Mouse (Mus musculus) hindbrain, embryonic 13.5 days (tissue): Measurements from ENCODE around the gene Hmox2. TPM values are rescaled to one million over a fixed set of nuclear protein-coding genes. Genes with fewer than 3 reads are reported as not detected.
A peak's percentile ranks its signal among the peaks of the same experiment; 100 is the strongest.
"Not testable (repeated sequence)": the region's sequence is repeated elsewhere in the genome, so short reads cannot be mapped to it uniquely, and the experiment has no call there.

Experiments
- ATAC-seq: fragments of 200-750 bp; cut with Nextera tagmentation; 2 replicates; pipeline ENCODE4 v1.8.0; 2017; ENCODE audit warnings: moderate TSS enrichment; ENCODE audit not compliant: low FRiP score
- H3K27ac ChIP-seq: fragments of 300-500 bp; sonication (generic); 2 replicates; pipeline ENCODE4 v1.5.1; 2015; ENCODE audit warnings: inconsistent platforms, mild to moderate bottlenecking, moderate library complexity
- H3K27me3 ChIP-seq: fragments of 300-500 bp; sonication (generic); 2 replicates; pipeline ENCODE4 v1.6.1; 2015; ENCODE audit warnings: mild to moderate bottlenecking, inconsistent platforms
- H3K36me3 ChIP-seq: fragments of 300-500 bp; sonication (generic); 2 replicates; pipeline ENCODE4 v1.6.1; 2015; ENCODE audit warnings: mild to moderate bottlenecking, inconsistent platforms
- H3K4me1 ChIP-seq: fragments of 300-500 bp; sonication (generic); replicated peaks from 2 replicates; pipeline ENCODE4 v1.6.1; 2015; ENCODE audit warnings: inconsistent platforms
- H3K4me2 ChIP-seq: fragments of 300-500 bp; sonication (generic); 2 replicates; pipeline ENCODE4 v1.6.1; 2015; ENCODE audit warnings: inconsistent platforms, mild to moderate bottlenecking, moderate library complexity
- H3K4me3 ChIP-seq: fragments of 300-500 bp; sonication (generic); 2 replicates; pipeline ENCODE4 v1.5.1; 2015; ENCODE audit warnings: mild to moderate bottlenecking, inconsistent platforms
- H3K9ac ChIP-seq: fragments of 300-500 bp; sonication (generic); 2 replicates; pipeline ENCODE4 v1.6.1; 2015; ENCODE audit warnings: mild to moderate bottlenecking, inconsistent platforms
- H3K9me3 ChIP-seq: fragments of 300-500 bp; sonication (generic); 2 replicates; pipeline ENCODE4 v1.6.1; 2016; ENCODE audit warnings: inconsistent platforms
- WGBS: fragments of 180-500 bp; shearing (Covaris S2); methylation state at CpG from one replicate; pipeline ENCODE4 v1.1.7; 2015; 5-methylcytosine and 5-hydroxymethylcytosine counted together
- polyA plus RNA-seq: library from polyadenylated mRNA; unstranded; fragments of >200 nt; fragmentation: Nextera tagmentation; extraction: Ambion mirVana; gene quantifications from 2 replicates; pipeline ENCODE4 v1.2.1, GENCODE M21; 2015

The Hmox2 gene
- polyA plus RNA-seq, 1 experiment from 2014 or later: 96.7 TPM

DNA sequence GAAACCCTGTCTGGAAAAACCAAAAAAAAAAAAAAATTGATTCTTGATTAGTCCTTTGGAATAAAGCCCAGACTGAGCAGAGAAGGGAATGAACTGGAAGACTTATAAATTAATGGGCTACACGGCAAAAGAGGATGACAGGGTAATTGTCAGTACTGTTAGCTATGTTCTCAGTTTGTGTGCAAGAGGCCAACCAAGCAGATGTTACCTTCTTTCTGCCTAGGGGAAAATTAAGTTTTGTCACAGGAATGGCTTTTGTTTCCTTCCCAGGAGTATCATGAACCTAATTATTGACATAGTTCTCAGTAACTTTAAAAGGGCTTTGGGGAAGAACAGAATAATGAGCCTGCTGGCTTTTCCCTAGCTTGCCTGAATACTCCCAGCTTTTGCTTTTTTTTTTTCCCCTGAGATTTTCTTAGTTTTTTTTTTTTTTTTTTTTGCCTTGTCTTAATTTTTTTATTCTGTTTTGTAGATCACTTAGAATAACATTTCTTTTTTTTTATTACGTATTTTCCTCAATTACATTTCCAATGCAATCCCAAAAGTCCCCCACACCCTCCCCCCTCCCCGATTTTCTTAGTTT is 4.7 kb downstream of the Hmox2 start:
- Histone ChIP-seq H3K4me1 (peaks cover 20% of the 10 kb centered on the region), H3K4me3 (no peak overlapping the region), H3K9ac (no peak overlapping the region), H3K36me3 (no peaks in the 10 kb centered on the region), H3K27ac (no peak overlapping the region), H3K27me3 (no peaks in the 10 kb centered on the region), H3K9me3 (no peaks in the 10 kb centered on the region), H3K4me2 (no peak overlapping the region)
- no peak for ATAC-seq
- WGBS: 79% methylated on average over 3 of the region's 3 CpGs

- Histone ChIP-seq H3K27ac (no peak overlapping the region), H3K9me3 (no peaks in the 10 kb centered on the region), H3K4me3 (no peak overlapping the region), H3K9ac (no peak overlapping the region), H3K4me2 (no peak overlapping the region), H3K4me1 (no peaks in the 10 kb centered on the region), H3K36me3 (no peaks in the 10 kb centered on the region), H3K27me3 (no peaks in the 10 kb centered on the region)
- 96% methylated on average over 2 of the region's 2 CpGs for WGBS
- no peak for ATAC-seq
These were observed 10.1 kb downstream of the Hmox2 start for GRCm38 (mm10) chr16:4736262-4736661.

DNA sequence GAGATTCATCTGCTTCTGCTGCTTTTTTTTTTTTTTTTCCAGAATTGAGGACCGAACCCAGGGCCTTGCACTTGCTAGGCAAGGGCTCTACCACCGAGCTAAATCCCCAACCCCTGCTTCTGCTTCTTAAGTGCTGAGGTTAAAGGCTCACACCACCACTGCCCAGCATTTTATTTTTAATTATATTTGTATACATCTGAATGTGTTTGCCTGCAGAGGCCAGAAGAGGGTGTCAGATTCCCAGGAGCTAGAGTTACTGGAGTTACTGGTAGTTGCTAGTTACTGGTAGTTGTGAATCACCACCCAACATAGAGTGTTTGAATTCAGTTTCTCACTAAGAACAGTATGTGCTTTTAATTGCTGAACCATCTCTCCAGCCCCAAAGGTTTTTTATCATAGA is 13.8 kb downstream of the Hmox2 start:
- Histone ChIP-seq H3K36me3 (peaks cover 4% of the 10 kb centered on the region; the same call in 1 of the 2 replicates), H3K4me3 (no peak overlapping the region), H3K27ac (no peak overlapping the region), H3K9me3 (no peaks in the 10 kb centered on the region), H3K27me3 (no peaks in the 10 kb centered on the region), H3K4me2 (no peak overlapping the region), H3K4me1 (no peaks in the 10 kb centered on the region), H3K9ac (no peak overlapping the region)
- 93% methylated on average over 2 of the region's 2 CpGs for WGBS
- no peak for ATAC-seq

DNA sequence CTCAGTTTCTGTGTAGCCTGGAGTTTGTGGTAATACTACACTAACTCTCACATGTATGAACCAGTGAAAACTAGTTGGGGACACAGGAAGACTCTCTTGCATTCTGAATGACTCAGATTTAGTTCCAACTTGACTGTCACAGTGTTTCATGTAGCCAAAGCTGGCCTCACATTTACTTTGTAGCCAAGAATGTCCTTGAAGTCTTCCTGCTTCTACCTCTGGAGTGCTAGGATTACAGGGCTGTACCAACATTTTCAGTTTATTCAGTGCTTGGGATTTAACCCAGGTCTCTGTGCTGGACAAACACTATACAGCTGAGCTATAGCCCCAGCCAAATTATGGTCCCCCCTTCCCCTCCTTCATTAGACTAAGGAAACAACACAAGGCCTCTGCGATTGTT is 16.0 kb downstream of the Hmox2 start:
- no peak overlapping the region for H3K27ac ChIP-seq
- WGBS: 88% methylated on average over 1 of the region's 1 CpGs
- no peaks in the 10 kb centered on the region for H3K27me3 ChIP-seq
- no peak overlapping the region for H3K4me2 ChIP-seq
- no peaks in the 10 kb centered on the region for H3K9me3 ChIP-seq
- H3K9ac ChIP-seq: no peak overlapping the region
- peaks cover 4% of the 10 kb centered on the region; the same call in 1 of the 2 replicates for H3K36me3 ChIP-seq
- no peaks in the 10 kb centered on the region for H3K4me1 ChIP-seq
- no peak for ATAC-seq
- no peak overlapping the region for H3K4me3 ChIP-seq

DNA sequence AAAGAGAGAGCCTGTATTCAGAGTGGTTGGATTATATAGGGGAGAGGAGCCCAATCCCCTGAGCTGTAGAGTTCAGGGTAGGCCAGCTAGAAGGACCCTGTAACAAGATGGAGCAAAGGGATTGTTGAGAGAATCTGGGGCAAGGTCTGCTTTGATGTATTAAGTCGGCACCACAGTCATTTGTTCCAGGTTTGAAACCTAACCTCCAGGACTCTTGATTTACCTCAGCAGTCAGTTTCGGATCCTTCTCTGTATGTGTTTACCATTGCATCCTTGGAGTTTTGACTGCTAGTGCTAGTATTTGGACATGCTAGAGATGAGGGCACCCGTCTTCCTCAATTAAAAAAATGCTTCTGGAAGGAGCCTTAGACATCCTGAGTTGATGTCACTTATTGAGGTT is 26.0 kb downstream of the Hmox2 start:
- 94% methylated on average over 3 of the region's 3 CpGs for WGBS
- Histone ChIP-seq H3K27ac (no peak overlapping the region), H3K4me3 (no peak overlapping the region), H3K9ac (no peak overlapping the region), H3K36me3 (peaks cover 5% of the 10 kb centered on the region; the same call in 1 of the 2 replicates), H3K9me3 (no peaks in the 10 kb centered on the region), H3K4me2 (no peak overlapping the region), H3K27me3 (no peaks in the 10 kb centered on the region), H3K4me1 (peaks cover 5% of the 10 kb centered on the region; the same call in 1 of the 2 replicates)
- ATAC-seq: no peak

DNA sequence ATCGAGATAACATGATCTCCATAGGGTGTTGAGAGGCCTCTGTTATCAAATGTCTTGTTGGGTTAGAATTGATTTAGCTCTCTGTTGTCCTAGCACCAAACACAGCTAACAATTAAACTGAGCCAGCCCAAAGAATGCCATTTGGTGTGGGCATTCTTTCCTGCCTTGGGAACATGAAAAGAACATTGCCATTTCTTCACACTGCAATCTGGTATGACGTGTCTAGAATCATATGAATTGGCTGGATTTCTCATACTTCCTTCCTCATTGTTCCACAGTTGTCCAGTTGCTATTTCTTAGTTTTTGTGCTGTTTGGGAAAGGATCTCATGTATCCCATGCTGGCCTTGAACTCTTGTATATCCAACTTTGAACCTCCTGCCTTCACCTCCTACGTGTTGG is 27.9 kb downstream of the Hmox2 start:
- Histone ChIP-seq H3K27me3 (no peaks in the 10 kb centered on the region), H3K4me3 (no peak overlapping the region), H3K9me3 (no peaks in the 10 kb centered on the region), H3K9ac (no peak overlapping the region), H3K36me3 (peaks cover 5% of the 10 kb centered on the region; the same call in 1 of the 2 replicates), H3K27ac (no peak overlapping the region), H3K4me2 (no peak overlapping the region), H3K4me1 (peaks cover 5% of the 10 kb centered on the region; the same call in 1 of the 2 replicates)
- WGBS: 91% methylated on average over 3 of the region's 3 CpGs
- no peak for ATAC-seq

DNA sequence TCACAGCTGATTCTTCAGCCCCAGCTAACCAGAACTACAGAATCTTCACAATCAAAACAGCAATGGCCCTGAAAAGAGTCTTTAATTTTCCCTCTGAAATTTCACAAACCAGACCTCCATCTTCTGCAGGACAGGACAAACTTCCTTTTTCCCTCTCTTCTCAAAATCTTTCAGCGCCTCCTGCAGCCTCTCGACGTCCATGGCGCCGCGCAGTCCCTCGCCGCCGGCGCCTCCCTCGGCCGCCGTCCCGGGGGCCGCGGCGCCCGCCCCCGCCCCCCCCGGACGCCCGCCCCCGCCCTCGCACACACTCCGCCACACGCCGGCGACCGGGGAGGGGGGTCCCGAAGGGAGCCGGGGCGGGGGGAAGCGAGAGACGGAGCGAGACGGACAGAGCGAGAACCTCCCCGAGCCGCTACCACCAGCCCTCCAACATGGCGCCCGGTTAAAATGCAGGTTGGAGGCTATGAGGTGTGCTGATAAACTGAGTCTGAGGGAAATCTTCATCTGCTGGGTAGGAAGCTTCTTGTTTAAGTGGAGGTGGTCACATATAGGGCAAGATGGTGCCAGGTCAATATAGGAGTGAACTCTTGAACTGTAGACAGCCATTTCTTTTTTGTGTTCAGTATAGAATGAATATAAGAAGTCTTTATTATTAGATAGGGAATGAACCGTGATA is 30.6 kb downstream of the Hmox2 start:
- Histone ChIP-seq H3K27ac (peak overlapping the region; percentile 86), H3K9ac (peak overlapping the region; percentile 61), H3K4me2 (peak overlapping the region; percentile 46), H3K4me3 (peak overlapping the region; percentile 42)
- WGBS: 3% methylated on average over 33 of the region's 42 CpGs
- not testable (repeated sequence) for H3K9me3 ChIP-seq, H3K36me3 ChIP-seq, H3K4me1 ChIP-seq, H3K27me3 ChIP-seq
- peak; percentile 83 for ATAC-seq

GRCm38 (mm10) chr16:4762437-4762836 is 36.3 kb downstream of the Hmox2 start:
- Histone ChIP-seq H3K4me2 (no peak overlapping the region), H3K27ac (no peak overlapping the region), H3K9ac (no peak overlapping the region), H3K36me3 (peaks cover 37% of the 10 kb centered on the region), H3K27me3 (no peaks in the 10 kb centered on the region), H3K4me3 (no peak overlapping the region), H3K4me1 (no peaks in the 10 kb centered on the region), H3K9me3 (no peaks in the 10 kb centered on the region)
- no peak for ATAC-seq
- WGBS: 93% methylated on average over 4 of the region's 4 CpGs

DNA sequence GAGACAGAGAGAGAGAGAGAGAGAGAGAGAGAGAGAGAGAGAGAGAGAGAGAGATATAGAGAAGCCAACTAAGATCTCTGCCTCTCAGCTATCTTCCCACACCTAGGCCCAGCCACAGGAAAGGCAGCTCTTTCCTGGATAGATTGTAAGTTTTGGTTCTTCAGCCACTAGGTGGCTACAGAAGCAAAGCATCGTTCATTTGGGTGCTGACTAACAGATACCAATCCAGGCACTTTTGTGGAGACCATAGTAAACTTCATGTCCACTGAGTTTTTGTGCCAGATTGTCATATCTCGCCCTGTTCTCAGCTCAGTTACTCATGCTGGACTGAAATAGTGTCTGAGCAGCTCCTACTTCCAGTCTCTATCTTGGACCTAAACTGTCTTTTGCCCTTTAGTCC is 37.1 kb downstream of the Hmox2 start:
- no peak overlapping the region for H3K4me3 ChIP-seq
- H3K27me3 ChIP-seq: no peaks in the 10 kb centered on the region
- WGBS: 53% methylated on average over 2 of the region's 2 CpGs
- no peak overlapping the region for H3K4me2 ChIP-seq
- no peak for ATAC-seq
- H3K36me3 ChIP-seq: peaks cover 45% of the 10 kb centered on the region
- H3K9me3 ChIP-seq: no peaks in the 10 kb centered on the region
- H3K4me1 ChIP-seq: no peaks in the 10 kb centered on the region
- H3K9ac ChIP-seq: no peak overlapping the region
- H3K27ac ChIP-seq: no peak overlapping the region

DNA sequence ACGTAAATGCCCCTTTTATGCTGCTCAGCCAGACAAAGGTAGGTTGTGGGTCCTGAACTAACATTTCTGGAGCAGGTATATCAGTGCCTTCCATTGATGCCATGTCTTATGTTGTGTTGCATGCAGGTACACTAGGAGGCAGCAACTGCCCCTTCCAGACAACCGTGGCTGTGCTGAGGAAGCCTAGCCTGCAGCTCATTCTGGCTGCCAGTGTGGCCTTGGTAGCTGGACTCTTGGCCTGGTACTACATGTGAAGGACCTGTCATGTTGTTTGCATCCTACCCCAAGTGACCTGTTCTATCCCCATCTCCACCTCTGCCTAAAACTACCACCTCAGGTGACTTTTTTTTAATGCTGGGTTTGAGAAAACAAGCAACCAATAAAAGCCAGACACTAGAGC is 39.7 kb downstream of the Hmox2 start:
- 94% methylated on average over 2 of the region's 2 CpGs for WGBS
- no peak overlapping the region for H3K9ac ChIP-seq
- H3K4me3 ChIP-seq: no peak overlapping the region
- no peak overlapping the region for H3K27ac ChIP-seq
- no peaks in the 10 kb centered on the region for H3K4me1 ChIP-seq
- ATAC-seq: no peak
- H3K4me2 ChIP-seq: no peak overlapping the region
- H3K36me3 ChIP-seq: peaks cover 70% of the 10 kb centered on the region
- no peaks in the 10 kb centered on the region for H3K27me3 ChIP-seq
- H3K9me3 ChIP-seq: no peaks in the 10 kb centered on the region

DNA sequence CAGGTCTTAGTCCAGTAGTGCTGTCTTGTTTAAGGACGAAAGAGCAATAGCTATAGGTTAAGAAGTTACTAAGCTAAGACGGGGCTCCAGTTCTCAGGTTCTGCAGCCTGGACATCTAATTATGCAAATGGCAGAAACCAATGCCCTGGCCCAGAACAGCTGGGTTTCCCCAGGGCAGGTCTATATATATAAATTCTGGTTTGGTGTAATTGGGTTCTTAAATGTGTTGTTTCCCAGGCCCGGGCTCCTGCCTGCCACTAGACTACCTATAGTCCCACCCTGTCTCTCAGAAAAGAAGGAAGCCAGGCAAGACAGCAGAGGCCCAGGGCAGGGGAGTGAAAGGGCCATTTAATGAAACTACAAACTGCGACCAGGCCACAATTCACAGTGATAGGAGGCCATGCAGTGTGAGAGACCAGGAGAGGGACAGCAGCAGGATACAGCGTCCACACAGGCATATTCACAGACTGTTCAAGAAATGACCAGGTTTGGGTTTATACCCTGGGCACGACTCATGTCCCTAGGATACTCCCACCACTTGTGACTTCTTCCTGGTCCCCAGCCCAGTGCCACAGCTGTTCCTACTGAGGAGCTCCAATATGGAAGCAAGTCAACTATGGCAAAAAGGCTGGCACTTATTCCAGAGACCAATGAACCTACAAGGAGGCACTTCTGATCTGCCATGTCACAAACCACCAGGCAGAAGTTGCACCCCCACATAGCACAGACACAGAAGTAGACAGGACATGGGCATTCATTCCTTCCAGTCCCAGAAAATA is 41.0 kb downstream of the Hmox2 start:
- Histone ChIP-seq H3K4me1 (no peaks in the 10 kb centered on the region), H3K9ac (no peak overlapping the region), H3K36me3 (peaks cover 70% of the 10 kb centered on the region), H3K4me3 (no peak overlapping the region), H3K27me3 (no peaks in the 10 kb centered on the region), H3K27ac (no peak overlapping the region), H3K4me2 (no peak overlapping the region), H3K9me3 (no peaks in the 10 kb centered on the region)
- 82% methylated on average over 6 of the region's 6 CpGs for WGBS
- ATAC-seq: no peak

- H3K9me3 ChIP-seq: no peaks in the 10 kb centered on the region
- no peak for ATAC-seq
- 98% methylated on average over 5 of the region's 5 CpGs for WGBS
These were observed 42.6 kb downstream of the Hmox2 start for GRCm38 (mm10) chr16:4768719-4769118.

More at GRCm38 (mm10) chr16:4768719-4769118, 42.6 kb downstream of the Hmox2 start:
- H3K27ac ChIP-seq: no peak overlapping the region
- H3K9ac ChIP-seq: no peak overlapping the region
- H3K4me3 ChIP-seq: no peak overlapping the region
- no peaks in the 10 kb centered on the region for H3K27me3 ChIP-seq
- peaks cover 67% of the 10 kb centered on the region for H3K36me3 ChIP-seq
- H3K4me2 ChIP-seq: no peak overlapping the region
- peaks cover 8% of the 10 kb centered on the region for H3K4me1 ChIP-seq
